Mouse (Mus musculus) hindbrain, embryonic 12.5 days (tissue): ENCODE results near the gene Tnk2. TPM values are rescaled to one million over a fixed set of nuclear protein-coding genes. Genes with fewer than 3 reads are reported as not detected.

Experiments used
- polyA plus RNA-seq: library from polyadenylated mRNA; unstranded; fragments of >200 nt; fragmentation: Nextera tagmentation; extraction: Ambion mirVana; gene quantifications from 2 replicates; pipeline ENCODE4 v1.2.1, GENCODE M21; 2016

The Tnk2 gene
- polyA plus RNA-seq, 1 experiment from 2014 or later, result 17.2 TPM

Other genes starting within 250 kb of the Tnk2 start
- gene Tm4sf19, start 243.4 kb upstream of the Tnk2 start, polyA plus RNA-seq, result not detected in 2 replicates
- gene Tctex1d2, start 224.2 kb upstream of the Tnk2 start, polyA plus RNA-seq, result 27.6 and 29.8 TPM in 2 replicates
- gene Pcyt1a, start 213.0 kb upstream of the Tnk2 start, polyA plus RNA-seq, result 47.5 and 48.6 TPM in 2 replicates
- 0.09 and 0.14 TPM in 2 replicates for gene Slc51a, start 156.0 kb upstream of the Tnk2 start, polyA plus RNA-seq
- gene Zdhhc19, start 147.6 kb upstream of the Tnk2 start, polyA plus RNA-seq, result not detected in 2 replicates
- gene Tfrc, start 35.0 kb upstream of the Tnk2 start, polyA plus RNA-seq, result 44.4 and 55.4 TPM in 2 replicates
- 0.27 and 0.35 TPM in 2 replicates for gene Muc4, start 92.0 kb downstream of the Tnk2 start, polyA plus RNA-seq
- 0.06 and 0.13 TPM in 2 replicates for gene Muc20, start 153.6 kb downstream of the Tnk2 start, polyA plus RNA-seq
- gene Smbd1, start 166.6 kb downstream of the Tnk2 start, polyA plus RNA-seq, result not detected in 2 replicates
- 121 and 133 TPM in 2 replicates for gene Fyttd1, start 233.6 kb downstream of the Tnk2 start, polyA plus RNA-seq
- 27.8 and 30.1 TPM in 2 replicates for gene Rubcn, start 233.9 kb downstream of the Tnk2 start, polyA plus RNA-seq